Mouse (Mus musculus): ENCODE data around the gene Atp5e.

GRCm38 (mm10) chr2:174507998-174508397 is 44.1 kb upstream of the Atp5e start:
- TF ChIP-seq CTCF (IDR thresholded peaks at IDR 0.05; ENCODE audit: low read depth, low read length): no peak
- no peak for TF ChIP-seq POLR2A (IDR thresholded peaks at IDR 0.05; ENCODE audit: extremely low read depth, insufficient read depth, low read length)
